Mouse (Mus musculus) MEL (cell line): ENCODE results near the gene Uhrf2. TPM values are rescaled to one million over a fixed set of nuclear protein-coding genes. Genes with fewer than 3 reads are reported as not detected.
A peak's percentile ranks its signal among the peaks of the same experiment; 100 is the strongest.

Experiments
- DNase-seq: peaks from one replicate; pipeline ENCODE4 v3.0.0; 2011; ENCODE audit warnings: low read depth, low spot score
- H3K27ac ChIP-seq: 2 replicates; pipeline ENCODE4 v1.5.1; 2012; ENCODE audit warnings: low read depth, mild to moderate bottlenecking, control low read depth, low read length, moderate library complexity; ENCODE audit not compliant: control insufficient read depth
- H3K27me3 ChIP-seq, 2 experiments: fragments of 150-350 bp in 1 of 2; sonication (generic) in 1 of 2; 2 replicates each; pipeline ENCODE4 v1.6.1; 2012; ENCODE audit warnings: low read length in 2 of 2, mild to moderate bottlenecking in 2 of 2, improper control_type of control experiment in 1 of 2, moderate library complexity in 1 of 2; ENCODE audit not compliant: insufficient read depth in 2 of 2, control insufficient read depth in 1 of 2
- H3K36me3 ChIP-seq, 2 experiments: 2 replicates each; pipeline ENCODE4 v1.6.1; 2012 to 2014; ENCODE audit warnings: low read length in 2 of 2, improper control_type of control experiment in 1 of 2, inconsistent platforms in 1 of 2, mild to moderate bottlenecking in 1 of 2; ENCODE audit not compliant: insufficient read depth in 2 of 2, control insufficient read depth in 1 of 2
- H3K4me1 ChIP-seq, 2 experiments: fragments of 150-350 bp in 1 of 2; sonication (generic) in 1 of 2; 2 replicates each; pipeline ENCODE4 v1.6.1; 2012; ENCODE audit warnings: low read length in 2 of 2, improper control_type of control experiment in 1 of 2, mild to moderate bottlenecking in 1 of 2; ENCODE audit not compliant: insufficient read depth in 2 of 2, control insufficient read depth in 1 of 2
- H3K4me3 ChIP-seq, 2 experiments: fragments of 150-350 bp in 1 of 2; sonication (generic) in 1 of 2; 2 replicates each; pipeline ENCODE4 v1.5.1; 2012; ENCODE audit warnings: low read depth in 2 of 2, low read length in 2 of 2, mild to moderate bottlenecking in 2 of 2, moderate library complexity in 2 of 2, control low read depth in 1 of 2, improper control_type of control experiment in 1 of 2; ENCODE audit not compliant: control insufficient read depth in 1 of 2, insufficient read depth in 1 of 2
- H3K79me2 ChIP-seq: 2 replicates; pipeline ENCODE4 v1.6.1; 2012; ENCODE audit warnings: mild to moderate bottlenecking, low read length, moderate library complexity; ENCODE audit not compliant: control insufficient read depth, poor library complexity, insufficient read depth
- H3K9ac ChIP-seq: 2 replicates; pipeline ENCODE4 v1.6.1; 2012; ENCODE audit warnings: low read depth, mild to moderate bottlenecking, control low read depth, low read length, moderate library complexity; ENCODE audit not compliant: control insufficient read depth, poor library complexity, severe bottlenecking
- H3K9me3 ChIP-seq: fragments of 150-350 bp; sonication (generic); replicated peaks from 2 replicates; pipeline ENCODE4 v1.6.1; 2012; ENCODE audit warnings: mild to moderate bottlenecking, low read length, improper control_type of control experiment, moderate library complexity; ENCODE audit not compliant: insufficient read depth
- CTCF ChIP-seq, 3 experiments: IDR thresholded peaks in 2 of 3; conservative IDR thresholded peaks in 1 of 3; 2 replicates each; pipeline ENCODE4 v1.5.1; 2011 to 2012; ENCODE audit warnings: low read length in 3 of 3, low read depth in 2 of 3, mild to moderate bottlenecking in 2 of 3, improper control_type of control experiment in 1 of 3, inconsistent platforms in 1 of 3, mixed read lengths in 1 of 3, moderate library complexity in 1 of 3; ENCODE audit not compliant: control insufficient read depth in 1 of 3, insufficient read depth in 1 of 3, poor library complexity in 1 of 3, severe bottlenecking in 1 of 3
- ELF1 ChIP-seq: IDR thresholded peaks from 2 replicates; pipeline ENCODE4 v1.6.1; 2014; ENCODE audit warnings: low read depth, mild to moderate bottlenecking, inconsistent platforms, low read length, improper control_type of control experiment, moderate library complexity
- EP300 ChIP-seq, 2 experiments: IDR thresholded peaks; 2 replicates each; pipeline ENCODE4 v1.6.1; 2011; ENCODE audit warnings: improper control_type of control experiment in 2 of 2, low read length in 2 of 2, low read depth in 1 of 2, mild to moderate bottlenecking in 1 of 2
- ETS1 ChIP-seq: IDR thresholded peaks from 2 replicates; pipeline ENCODE4 v1.6.1; 2012; ENCODE audit warnings: low read depth, mild to moderate bottlenecking, inconsistent platforms, low read length, improper control_type of control experiment, moderate library complexity
- GATA1 ChIP-seq: IDR thresholded peaks from 2 replicates; pipeline ENCODE4 v1.6.1; 2011; ENCODE audit warnings: low read depth, low read length, improper control_type of control experiment
- MEF2A ChIP-seq: IDR thresholded peaks from 2 replicates; pipeline ENCODE4 v1.6.1; 2014; ENCODE audit warnings: low read depth, mild to moderate bottlenecking, inconsistent platforms, low read length, improper control_type of control experiment; ENCODE audit not compliant: poor library complexity, insufficient replicate concordance, severe bottlenecking; ENCODE audit errors: extremely low read depth
- POLR2A ChIP-seq, 2 experiments: IDR thresholded peaks; 2 replicates each; pipeline ENCODE4 v1.6.1; 2011 to 2012; ENCODE audit warnings: low read length in 2 of 2, mild to moderate bottlenecking in 2 of 2, control low read depth in 1 of 2, improper control_type of control experiment in 1 of 2, low read depth in 1 of 2, moderate library complexity in 1 of 2; ENCODE audit not compliant: control insufficient read depth in 1 of 2, insufficient read depth in 1 of 2, poor library complexity in 1 of 2
- RAD21 ChIP-seq: IDR thresholded peaks from 2 replicates; pipeline ENCODE4 v1.6.1; 2011; ENCODE audit warnings: mild to moderate bottlenecking, low read depth, low read length, improper control_type of control experiment
- SIN3A ChIP-seq: IDR thresholded peaks from 2 replicates; pipeline ENCODE4 v1.6.1; 2012; ENCODE audit warnings: low read length, improper control_type of control experiment, inconsistent platforms
- SMC3 ChIP-seq: IDR thresholded peaks from 2 replicates; pipeline ENCODE4 v1.6.1; 2011; ENCODE audit warnings: low read depth, low read length, improper control_type of control experiment
- TAL1 ChIP-seq: IDR thresholded peaks from 2 replicates; pipeline ENCODE4 v1.6.1; 2012; ENCODE audit warnings: mild to moderate bottlenecking, inconsistent platforms, low read length, moderate library complexity, mixed read lengths
- UBTF ChIP-seq: IDR thresholded peaks from 2 replicates; pipeline ENCODE4 v1.6.1; 2012; ENCODE audit warnings: low read depth, mild to moderate bottlenecking, inconsistent platforms, low read length, improper control_type of control experiment, moderate library complexity, borderline replicate concordance; ENCODE audit not compliant: insufficient read depth
- USF1 ChIP-seq: IDR thresholded peaks from 2 replicates; pipeline ENCODE4 v1.6.1; 2014; ENCODE audit warnings: low read depth, mild to moderate bottlenecking, inconsistent platforms, low read length, improper control_type of control experiment, moderate library complexity
- ZC3H11A ChIP-seq: IDR thresholded peaks from 2 replicates; pipeline ENCODE4 v1.6.1; 2012; ENCODE audit warnings: low read depth, mild to moderate bottlenecking, inconsistent platforms, low read length, improper control_type of control experiment
- ZMIZ1 ChIP-seq: IDR thresholded peaks from 2 replicates; pipeline ENCODE4 v1.6.1; 2012; ENCODE audit warnings: low read depth, mild to moderate bottlenecking, inconsistent platforms, low read length, improper control_type of control experiment, moderate library complexity
- ZNF384 ChIP-seq: IDR thresholded peaks from 2 replicates; pipeline ENCODE4 v1.6.1; 2012; ENCODE audit warnings: low read depth, mild to moderate bottlenecking, inconsistent platforms, low read length, improper control_type of control experiment
- polyA plus RNA-seq, 2 experiments: library from polyadenylated mRNA; stranded (reverse) in 1 of 2; unstranded in 1 of 2; fragments of >175 nt in 1 of 2; fragments of >200 nt in 1 of 2; gene quantifications; 2 replicates each; pipeline versions ENCODE4 v1.2.1 to v1.2.4; 2012; ENCODE audit warnings: low replicate concordance in 2 of 2, low read depth in 1 of 2; ENCODE audit not compliant: insufficient read length in 2 of 2, insufficient read depth in 1 of 2, missing spikeins in 1 of 2
- total RNA-seq: library from RNA; depleted of rRNA; stranded (reverse); fragments of 300-350 nt; gene quantifications from 2 replicates; pipeline ENCODE4 v1.2.3, GENCODE M21; 2012

Gene Uhrf2
- total and polyA plus RNA-seq, 3 experiments: 18.0 to 19.0 TPM; not detected in 1

DNA sequence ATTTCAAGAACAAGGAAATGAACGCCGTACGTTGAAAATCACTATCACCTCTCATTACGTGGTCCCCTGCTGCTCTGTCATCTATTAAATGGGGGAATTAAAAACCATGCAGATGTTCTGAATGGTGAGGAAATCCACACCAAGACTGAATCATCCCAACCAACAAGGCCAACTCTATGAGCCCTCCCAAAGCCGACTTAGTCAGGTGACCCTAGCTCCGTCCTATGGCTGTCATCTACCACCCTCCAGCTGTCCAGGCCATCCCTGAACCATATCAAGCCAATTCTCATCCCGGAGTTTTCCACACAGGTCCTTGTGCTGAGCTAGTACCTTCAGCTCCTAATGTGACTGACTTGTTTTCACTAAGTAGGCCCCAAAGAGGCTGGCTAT is 95.4 kb downstream of the Uhrf2 start:
- Histone ChIP-seq H3K4me1 (no peaks in the 10 kb centered on the region), H3K9me3 (no peaks in the 10 kb centered on the region), H3K79me2 (no peaks in the 10 kb centered on the region), H3K27me3 (no peaks in the 10 kb centered on the region; a peak in 1 of 4 replicates), H3K4me3 (peak overlapping the region; percentile 0 to 28; a peak in 2 of 4 replicates), H3K9ac (0 out of 2 replicates have a peak overlapping the region, but pooled peaks have one; percentile 12), H3K27ac (peak overlapping the region; percentile 61), H3K36me3 (no peaks in the 10 kb centered on the region)
- TF ChIP-seq ELF1: no peak
- no peak for TF ChIP-seq ZMIZ1
- 0 out of 2 replicates have a peak, but pooled peaks have one; percentile 38 for TF ChIP-seq SIN3A
- peak; percentile 24; the same call in 1 of the 2 replicates for TF ChIP-seq USF1
- TF ChIP-seq SMC3: no peak
- no peak for TF ChIP-seq ZC3H11A
- DNase-seq: no peak

- Histone ChIP-seq H3K36me3 (no peaks in the 10 kb centered on the region), H3K9ac (no peak overlapping the region), H3K4me1 (no peaks in the 10 kb centered on the region), H3K79me2 (no peaks in the 10 kb centered on the region), H3K27ac (no peak overlapping the region), H3K27me3 (peaks cover 0 to 2% of the 10 kb centered on the region in 2 experiments; a peak in 2 of 4 replicates), H3K9me3 (no peaks in the 10 kb centered on the region), H3K4me3 (no peak overlapping the region)
- DNase-seq: peak; percentile 56
- TF ChIP-seq POLR2A (IDR thresholded peaks at IDR 0.05; ENCODE audit: control insufficient read depth in 1 of 2, insufficient read depth in 1 of 2, low read depth in 1 of 2, low read length in 2 of 2, poor library complexity in 1 of 2): no peak
- peak; percentile 50; the same call in 1 of the 2 replicates for TF ChIP-seq TAL1
- no peak for TF ChIP-seq ETS1
- peak; percentile 36; the same call in 1 of the 2 replicates for TF ChIP-seq ZC3H11A
- TF ChIP-seq EP300 (IDR thresholded peaks at IDR 0.05; ENCODE audit: low read depth in 1 of 2, low read length in 2 of 2): no peak
- peak; percentile 66 for TF ChIP-seq RAD21
- TF ChIP-seq ZNF384: 0 out of 2 replicates have a peak, but pooled peaks have one; percentile 17
- TF ChIP-seq UBTF: no peak
- peak in 1 of 3 experiments; percentile 54; a peak in 2 of 6 replicates for TF ChIP-seq CTCF (IDR thresholded peaks at IDR 0.05 in 2 of 3, conservative IDR thresholded peaks at IDR 0.05 in 1 of 3; ENCODE audit: control insufficient read depth in 1 of 3, insufficient read depth in 1 of 3, low read depth in 2 of 3, low read length in 3 of 3, poor library complexity in 1 of 3, severe bottlenecking in 1 of 3)
- TF ChIP-seq MEF2A: no peak
- TF ChIP-seq GATA1: peak; percentile 41; the same call in 1 of the 2 replicates
- peak; percentile 43 for TF ChIP-seq SMC3
These were observed 97.9 kb downstream of the Uhrf2 start for GRCm38 (mm10) chr19:30128177-30128576.
